21 mouse cellular contexts compared by ENCODE assay signal in genomic region chrX:75137729-75138128, GRCm38 (mm10). TPM values are rescaled to one million over a fixed set of nuclear protein-coding genes. Genes with fewer than 3 reads are reported as not detected.
DNase-seq lines count a peak whose midpoint lies in the region; ATAC-seq and TF ChIP-seq lines count a peak whose summit lies in the region.
"Had no signal": no experiment of that assay in that cellular context is flagged by ENCODE, and none has a peak within 500 bp of the region (broad histone marks: within the 10 kb centered on the region; RNA-seq: fewer than 3 reads in every experiment).

No protein-coding gene starts in this region.

- H3K9ac ChIP-seq in stomach, embryonic 15.5 days = no peak overlapping the region
- no peak overlapping the region for H3K9ac ChIP-seq in stomach, postnatal 0 days (ENCODE audit: low read length)
- H3K9ac ChIP-seq in liver, embryonic 12.5 days = no peak overlapping the region
- H3K9ac ChIP-seq in hindbrain, postnatal 0 days (replicated peaks; ENCODE audit: low read length) = no peak overlapping the region

- ATAC-seq in stomach, embryonic 15.5 days (ENCODE audit: insufficient read depth, low FRiP score, low read depth) = peak; percentile 39; the same call in 1 of the 2 replicates
- no peak for ATAC-seq in stomach, postnatal 0 days (ENCODE audit: low FRiP score, low TSS enrichment)
- ATAC-seq in liver, embryonic 12.5 days = peak; percentile 92
- ATAC-seq in hindbrain, postnatal 0 days = no peak

- no peak for DNase-seq in stomach, postnatal 0 days (ENCODE audit: low spot score)
- peak; percentile 60 for DNase-seq in c-Kit-positive CD71-positive TER-119-positive erythroid progenitor cells, embryonic 14.5 days (ENCODE audit: low spot score)
- no peak for DNase-seq in gastrocnemius, postnatal 25 days
- DNase-seq in lung, postnatal 14 days = no peak
- no peak for DNase-seq in cerebellum, postnatal 36 days
- no peak for DNase-seq in hindbrain, postnatal 0 days (ENCODE audit: low spot score)
- DNase-seq: adrenal gland, postnatal 10 days; cerebellum, postnatal 10 days; gastrocnemius, postnatal 14 days; kidney, adult 18-20 months; midbrain, embryonic 14.5 days; right cerebral cortex, postnatal 4 days; thymus, postnatal 25 days had no signal

- no peaks in the 10 kb centered on the region for H3K9me3 ChIP-seq in stomach, embryonic 15.5 days
- H3K9me3 ChIP-seq in stomach, postnatal 0 days (ENCODE audit: control insufficient read depth, low read length) = no peaks in the 10 kb centered on the region
- no peaks in the 10 kb centered on the region for H3K9me3 ChIP-seq in liver, embryonic 12.5 days (replicated peaks)
- H3K9me3 ChIP-seq in hindbrain, postnatal 0 days (ENCODE audit: low read length) = no peaks in the 10 kb centered on the region

- no peaks in the 10 kb centered on the region for H3K27me3 ChIP-seq in stomach, embryonic 15.5 days (replicated peaks)
- H3K27me3 ChIP-seq in stomach, postnatal 0 days (ENCODE audit: control insufficient read depth, insufficient read depth, low read length) = no peaks in the 10 kb centered on the region
- no peaks in the 10 kb centered on the region for H3K27me3 ChIP-seq in liver, embryonic 12.5 days (replicated peaks)
- H3K27me3 ChIP-seq in hindbrain, postnatal 0 days (ENCODE audit: insufficient read depth, low read length) = no peaks in the 10 kb centered on the region

- H3K4me3 ChIP-seq in stomach, embryonic 15.5 days (replicated peaks) = no peak overlapping the region
- no peak overlapping the region for H3K4me3 ChIP-seq in stomach, postnatal 0 days (ENCODE audit: low read depth, low read length)
- H3K4me3 ChIP-seq in liver, embryonic 12.5 days = no peak overlapping the region
- no peak overlapping the region for H3K4me3 ChIP-seq in hindbrain, postnatal 0 days (ENCODE audit: low read length)

- no peak overlapping the region for H3K27ac ChIP-seq in stomach, embryonic 15.5 days
- H3K27ac ChIP-seq in stomach, postnatal 0 days (replicated peaks) = no peak overlapping the region
- H3K27ac ChIP-seq in liver, embryonic 12.5 days = peak overlapping the region; percentile 67
- no peak overlapping the region for H3K27ac ChIP-seq in hindbrain, postnatal 0 days

- TF ChIP-seq CTCF in stomach, postnatal 0 days (IDR thresholded peaks at IDR 0.05; ENCODE audit: low read depth) = no peak
- no peak for TF ChIP-seq CTCF in hindbrain, postnatal 0 days (IDR thresholded peaks at IDR 0.05; ENCODE audit: low read depth)

- H3K4me1 ChIP-seq in stomach, embryonic 15.5 days = no peaks in the 10 kb centered on the region
- H3K4me1 ChIP-seq in stomach, postnatal 0 days (replicated peaks; ENCODE audit: control insufficient read depth, insufficient read depth) = no peaks in the 10 kb centered on the region
- peaks cover 14% of the 10 kb centered on the region for H3K4me1 ChIP-seq in liver, embryonic 12.5 days
- H3K4me1 ChIP-seq in hindbrain, postnatal 0 days (ENCODE audit: insufficient read depth, low read length) = no peaks in the 10 kb centered on the region

- 72% methylated on average over 2 of the region's 2 CpGs for WGBS in stomach, embryonic 15.5 days
- 49% methylated on average over 2 of the region's 2 CpGs for WGBS in stomach, postnatal 0 days
- WGBS in liver, embryonic 12.5 days (ENCODE audit: insufficient replicate concordance) = 46% methylated on average over 2 of the region's 2 CpGs
- WGBS in hindbrain, postnatal 0 days = 80% methylated on average over 2 of the region's 2 CpGs

- no peak overlapping the region for H3K4me2 ChIP-seq in stomach, embryonic 15.5 days
- H3K4me2 ChIP-seq in stomach, postnatal 0 days (replicated peaks; ENCODE audit: low read depth) = no peak overlapping the region
- H3K4me2 ChIP-seq in liver, embryonic 12.5 days = no peak overlapping the region
- H3K4me2 ChIP-seq in hindbrain, postnatal 0 days (ENCODE audit: low read depth, low read length) = no peak overlapping the region

- H3K36me3 ChIP-seq in stomach, embryonic 15.5 days = no peaks in the 10 kb centered on the region
- no peaks in the 10 kb centered on the region for H3K36me3 ChIP-seq in stomach, postnatal 0 days (ENCODE audit: control insufficient read depth, insufficient read depth, low read length)
- H3K36me3 ChIP-seq in liver, embryonic 12.5 days = no peaks in the 10 kb centered on the region
- no peaks in the 10 kb centered on the region for H3K36me3 ChIP-seq in hindbrain, postnatal 0 days (ENCODE audit: insufficient read depth, low read length)

- TF ChIP-seq EP300 in stomach, postnatal 0 days (optimal IDR thresholded peaks at IDR 0.05) = no peak

RNA-seq across cellular contexts. Expression of gene Mpp1, which starts 6.9 kb away (rescaled TPM):
- 79.3 and 84.9 TPM in 2 replicates for polyA plus RNA-seq in stomach, embryonic 15.5 days (2015; fragmentation: Nextera tagmentation; extraction: Ambion mirVana)
- polyA plus RNA-seq in stomach, postnatal 0 days (2015; fragmentation: Nextera tagmentation; extraction: Ambion mirVana) = 52.5 and 60.1 TPM in 2 replicates
- polyA plus RNA-seq in liver, embryonic 12.5 days (2016; fragmentation: Nextera tagmentation; extraction: Ambion mirVana) = 78.0 and 81.0 TPM in 2 replicates
- 10 to 100 TPM; 12.8 to 17.8 TPM for total RNA-seq in gastrocnemius, postnatal 25 days (2021)
- 19.4 and 22.4 TPM in 2 replicates for total RNA-seq in hindbrain, postnatal 0 days (2014; rRNA removed)
- 23.2 TPM in 2 replicates for polyA plus RNA-seq in hindbrain, postnatal 0 days (2015; fragmentation: Nextera tagmentation; extraction: Ambion mirVana)

RNA-seq across cellular contexts. Expression of gene Smim9, which starts 25.8 kb away (rescaled TPM):
- polyA plus RNA-seq in stomach, embryonic 15.5 days (2015; fragmentation: Nextera tagmentation; extraction: Ambion mirVana) = not detected in 2 replicates
- polyA plus RNA-seq in stomach, postnatal 0 days (2015; fragmentation: Nextera tagmentation; extraction: Ambion mirVana) = not detected in 2 replicates
- not detected in 2 replicates for polyA plus RNA-seq in liver, embryonic 12.5 days (2016; fragmentation: Nextera tagmentation; extraction: Ambion mirVana)
- total RNA-seq in gastrocnemius, postnatal 25 days (2021) = not detected
- total RNA-seq in hindbrain, postnatal 0 days (2014; rRNA removed) = not detected in 2 replicates
- not detected in 2 replicates for polyA plus RNA-seq in hindbrain, postnatal 0 days (2015; fragmentation: Nextera tagmentation; extraction: Ambion mirVana)
- total RNA-seq: adrenal gland, postnatal 10 days; gastrocnemius, postnatal 14 days; left cerebral cortex, adult 18-20 months had no signal
- polyA plus RNA-seq: embryonic facial prominence, embryonic 14.5 days; heart, embryonic 14.5 days; hindbrain, embryonic 11.5 days; limb, embryonic 14.5 days; midbrain, embryonic 14.5 days; stomach, embryonic 16.5 days had no signal

RNA-seq across cellular contexts. Expression of gene Dkc1, which starts 42.1 kb away (rescaled TPM):
- 111 and 137 TPM in 2 replicates for polyA plus RNA-seq in stomach, embryonic 15.5 days (2015; fragmentation: Nextera tagmentation; extraction: Ambion mirVana)
- polyA plus RNA-seq in stomach, postnatal 0 days (2015; fragmentation: Nextera tagmentation; extraction: Ambion mirVana) = 43.2 and 52.4 TPM in 2 replicates
- polyA plus RNA-seq in liver, embryonic 12.5 days (2016; fragmentation: Nextera tagmentation; extraction: Ambion mirVana) = 160 TPM in 2 replicates
- 10 to 100 TPM; 24.4 to 26.2 TPM for total RNA-seq in gastrocnemius, postnatal 25 days (2021)
- total RNA-seq in hindbrain, postnatal 0 days (2014; rRNA removed) = 9.2 and 11.2 TPM in 2 replicates
- polyA plus RNA-seq in hindbrain, postnatal 0 days (2015; fragmentation: Nextera tagmentation; extraction: Ambion mirVana) = 56.6 and 63.7 TPM in 2 replicates

RNA-seq across cellular contexts. Expression of gene Gab3, which starts 52.5 kb away (rescaled TPM):
- 2.7 and 3.0 TPM in 2 replicates for polyA plus RNA-seq in stomach, embryonic 15.5 days (2015; fragmentation: Nextera tagmentation; extraction: Ambion mirVana)
- polyA plus RNA-seq in stomach, postnatal 0 days (2015; fragmentation: Nextera tagmentation; extraction: Ambion mirVana) = 1.3 and 1.5 TPM in 2 replicates
- polyA plus RNA-seq in liver, embryonic 12.5 days (2016; fragmentation: Nextera tagmentation; extraction: Ambion mirVana) = 1.0 and 1.4 TPM in 2 replicates
- 1 to 10 TPM in 1 of 2 experiments, under 1 TPM in 1; 0.84 to 1.1 TPM for total RNA-seq in gastrocnemius, postnatal 25 days (2021)
- total RNA-seq in hindbrain, postnatal 0 days (2014; rRNA removed) = 2.3 and 7.9 TPM in 2 replicates
- polyA plus RNA-seq in hindbrain, postnatal 0 days (2015; fragmentation: Nextera tagmentation; extraction: Ambion mirVana) = 3.5 and 3.7 TPM in 2 replicates

Comparison
In these comparisons a context has a peak if more than half of its experiments do, and no peak if none do; other contexts are left out.
1. ATAC-seq: peak in stomach, embryonic 15.5 days (single experiment) and liver, embryonic 12.5 days (single experiment); none in stomach, postnatal 0 days (single experiment) and hindbrain, postnatal 0 days (single experiment).